Mouse (Mus musculus): ENCODE measurements at regions not wholly inside any gene's neighbourhood (a gene's known extent, or its start where the extent isn't known, plus 50 kb on each side); places are given as distances from the start of the nearest gene placed in this dataset.

- TF ChIP-seq ZC3H11A (IDR thresholded peaks at IDR 0.05; ENCODE audit: borderline replicate concordance, low read depth, low read length): no peak
- TF ChIP-seq HCFC1 (IDR thresholded peaks at IDR 0.05; ENCODE audit: borderline replicate concordance, insufficient read depth, low read length): no peak
- TF ChIP-seq CHD2 (IDR thresholded peaks at IDR 0.05; ENCODE audit: low read depth, low read length): no peak
- TF ChIP-seq ZNF384 (IDR thresholded peaks at IDR 0.05; ENCODE audit: low read depth, low read length): no peak
- TF ChIP-seq MAFK (IDR thresholded peaks at IDR 0.05; ENCODE audit: insufficient read depth, low read depth, low read length): no peak
These were observed 1257.5 kb downstream of the Pcdh7 start for GRCm38 (mm10) chr5:58975268-58975667.

All from ES-E14 (cell line).